Mouse (Mus musculus): ENCODE results near the gene Plcb4. TPM values are rescaled to one million over a fixed set of nuclear protein-coding genes. Genes with fewer than 3 reads are reported as not detected.

Gene Plcb4
- polyA plus RNA-seq, 1 experiment from 2014 or later: 7.4 TPM

- Histone ChIP-seq H3K27ac (ENCODE audit: low read length) (no peak overlapping the region), H3K9ac (ENCODE audit: low read depth, low read length) (no peak overlapping the region), H3K4me3 (ENCODE audit: low read length) (no peak overlapping the region), H3K36me3 (ENCODE audit: control insufficient read depth, insufficient read depth, low read length) (no peaks in the 10 kb centered on the region), H3K4me1 (ENCODE audit: control insufficient read depth, insufficient read depth, low read length) (no peaks in the 10 kb centered on the region), H3K4me2 (ENCODE audit: low read depth, low read length) (no peak overlapping the region), H3K9me3 (ENCODE audit: control insufficient read depth, low read length) (0 out of 2 replicates have a peak, but pooled peaks cover 4% of the 10 kb centered on the region), H3K27me3 (replicated peaks; ENCODE audit: control insufficient read depth, insufficient read depth, low read length) (no peaks in the 10 kb centered on the region)
- no peak for ATAC-seq
- WGBS: 83% methylated on average over 3 of the region's 3 CpGs
These were observed 12.6 kb upstream of the Plcb4 start for GRCm38 (mm10) chr2:135646226-135646625.

- no peak overlapping the region for H3K27ac ChIP-seq (ENCODE audit: low read length)
These were observed 12.2 kb upstream of the Plcb4 start for GRCm38 (mm10) chr2:135646654-135647053.

DNA sequence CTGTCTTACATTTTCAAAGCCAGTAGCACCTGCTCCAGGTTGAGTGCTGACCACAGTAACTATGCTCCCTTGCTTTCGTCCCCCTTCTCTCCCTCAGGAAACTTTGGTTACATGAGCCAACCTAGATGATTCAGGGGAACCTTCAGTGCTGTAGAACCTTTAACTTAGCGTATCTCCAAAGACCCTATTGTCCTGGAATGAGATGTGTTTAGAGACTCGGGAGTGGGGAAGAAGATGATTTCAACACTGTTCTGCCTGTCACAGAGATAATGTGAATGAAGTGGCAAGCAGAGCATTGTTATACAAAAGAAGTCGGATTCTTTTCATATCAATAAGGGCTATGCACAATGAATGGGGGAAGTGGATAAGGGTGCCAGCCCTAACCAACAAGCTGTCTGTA, 10.8 kb upstream of the Plcb4 start:
- H3K4me1 ChIP-seq (ENCODE audit: control insufficient read depth, insufficient read depth, low read length): no peaks in the 10 kb centered on the region
- no peaks in the 10 kb centered on the region for H3K27me3 ChIP-seq (replicated peaks; ENCODE audit: control insufficient read depth, insufficient read depth, low read length)
- H3K4me2 ChIP-seq (ENCODE audit: low read depth, low read length): no peak overlapping the region
- no peaks in the 10 kb centered on the region for H3K9me3 ChIP-seq (ENCODE audit: control insufficient read depth, low read length)
- ATAC-seq: no peak
- no peak overlapping the region for H3K9ac ChIP-seq (ENCODE audit: low read depth, low read length)
- H3K27ac ChIP-seq (ENCODE audit: low read length): no peak overlapping the region
- H3K4me3 ChIP-seq (ENCODE audit: low read length): no peak overlapping the region
- 83% methylated on average over 4 of the region's 4 CpGs for WGBS
- no peaks in the 10 kb centered on the region for H3K36me3 ChIP-seq (ENCODE audit: control insufficient read depth, insufficient read depth, low read length)

More at GRCm38 (mm10) chr2:135646654-135647053, 12.2 kb upstream of the Plcb4 start:
- no peak for ATAC-seq
- no peak overlapping the region for H3K4me3 ChIP-seq (ENCODE audit: low read length)
- H3K9me3 ChIP-seq (ENCODE audit: control insufficient read depth, low read length): 0 out of 2 replicates have a peak, but pooled peaks cover 4% of the 10 kb centered on the region
- H3K27me3 ChIP-seq (replicated peaks; ENCODE audit: control insufficient read depth, insufficient read depth, low read length): no peaks in the 10 kb centered on the region
- H3K4me2 ChIP-seq (ENCODE audit: low read depth, low read length): no peak overlapping the region
- H3K9ac ChIP-seq (ENCODE audit: low read depth, low read length): no peak overlapping the region
- no peaks in the 10 kb centered on the region for H3K4me1 ChIP-seq (ENCODE audit: control insufficient read depth, insufficient read depth, low read length)
- WGBS: 80% methylated on average over 6 of the region's 6 CpGs
- H3K36me3 ChIP-seq (ENCODE audit: control insufficient read depth, insufficient read depth, low read length): no peaks in the 10 kb centered on the region

DNA sequence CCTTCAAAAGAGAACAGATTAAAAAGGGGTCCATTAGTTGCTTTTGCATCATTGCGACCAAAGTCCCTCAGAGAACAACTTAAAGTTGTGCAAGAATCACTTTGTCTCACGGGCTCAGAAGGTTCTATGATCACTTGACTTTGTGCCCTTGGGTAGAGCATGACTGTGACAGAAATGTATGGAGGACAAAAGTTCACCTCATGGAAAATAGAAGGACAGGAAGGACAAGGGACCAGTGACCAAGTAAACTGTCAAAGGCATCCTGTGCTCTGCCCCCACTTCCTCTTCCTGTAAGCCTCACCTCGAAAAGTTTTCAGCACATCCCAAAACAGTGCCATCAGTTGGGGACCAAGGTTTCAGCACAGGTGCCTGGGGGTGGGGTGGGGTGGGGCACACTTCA, 7.9 kb upstream of the Plcb4 start:
- no peak overlapping the region for H3K4me2 ChIP-seq (ENCODE audit: low read depth, low read length)
- no peaks in the 10 kb centered on the region for H3K36me3 ChIP-seq (ENCODE audit: control insufficient read depth, insufficient read depth, low read length)
- no peaks in the 10 kb centered on the region for H3K9me3 ChIP-seq (ENCODE audit: control insufficient read depth, low read length)
- H3K4me3 ChIP-seq (ENCODE audit: low read length): no peak overlapping the region
- no peak for ATAC-seq
- no peak overlapping the region for H3K9ac ChIP-seq (ENCODE audit: low read depth, low read length)
- no peak overlapping the region for H3K27ac ChIP-seq (ENCODE audit: low read length)
- no peaks in the 10 kb centered on the region for H3K27me3 ChIP-seq (replicated peaks; ENCODE audit: control insufficient read depth, insufficient read depth, low read length)
- H3K4me1 ChIP-seq (ENCODE audit: control insufficient read depth, insufficient read depth, low read length): no peaks in the 10 kb centered on the region
- WGBS: 79% methylated on average over 3 of the region's 3 CpGs

DNA sequence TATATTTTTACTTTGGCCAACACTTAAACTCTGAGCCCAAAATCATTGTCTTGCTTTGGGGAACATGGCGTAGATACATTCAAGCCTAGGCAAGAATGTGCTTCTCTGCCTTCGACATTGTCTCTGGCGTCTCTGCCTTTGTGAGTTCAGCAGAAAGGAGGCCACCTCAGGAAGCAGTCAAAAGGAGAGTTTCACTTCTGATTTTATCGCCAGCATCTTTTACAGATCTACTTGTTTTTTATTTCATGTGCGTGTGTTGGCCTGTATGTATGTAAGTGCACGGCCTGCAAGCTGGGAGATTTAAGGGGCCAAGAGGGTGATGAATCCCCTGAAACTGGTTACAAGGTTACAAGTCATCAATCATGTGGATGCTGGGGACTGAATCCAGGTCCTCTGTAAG, 6.8 kb upstream of the Plcb4 start:
- H3K36me3 ChIP-seq (ENCODE audit: control insufficient read depth, insufficient read depth, low read length): no peaks in the 10 kb centered on the region
- no peak overlapping the region for H3K4me2 ChIP-seq (ENCODE audit: low read depth, low read length)
- no peaks in the 10 kb centered on the region for H3K27me3 ChIP-seq (replicated peaks; ENCODE audit: control insufficient read depth, insufficient read depth, low read length)
- H3K4me3 ChIP-seq (ENCODE audit: low read length): no peak overlapping the region
- no peaks in the 10 kb centered on the region for H3K4me1 ChIP-seq (ENCODE audit: control insufficient read depth, insufficient read depth, low read length)
- 87% methylated on average over 6 of the region's 6 CpGs for WGBS
- H3K27ac ChIP-seq (ENCODE audit: low read length): no peak overlapping the region
- H3K9me3 ChIP-seq (ENCODE audit: control insufficient read depth, low read length): no peaks in the 10 kb centered on the region
- no peak for ATAC-seq
- H3K9ac ChIP-seq (ENCODE audit: low read depth, low read length): no peak overlapping the region

DNA sequence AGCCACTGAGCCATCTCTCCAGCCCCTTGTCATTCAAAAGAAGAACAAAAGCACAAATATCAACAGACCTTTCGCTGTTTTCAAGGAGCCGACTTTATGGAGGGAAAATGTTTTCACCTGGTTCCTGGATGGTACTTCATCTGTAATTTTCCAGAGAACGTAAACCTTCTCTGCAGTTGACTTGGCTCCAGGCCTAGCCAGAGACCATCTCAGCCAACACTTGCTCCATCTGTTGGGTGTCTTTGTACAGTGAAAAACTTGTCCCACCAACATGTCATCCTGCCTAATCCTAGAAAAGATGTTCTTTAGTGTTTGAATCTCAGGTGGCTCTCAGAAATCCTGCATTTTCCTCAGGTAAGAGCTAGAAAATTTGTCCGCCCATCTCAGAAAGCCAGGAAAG, 6.4 kb upstream of the Plcb4 start:
- H3K4me3 ChIP-seq (ENCODE audit: low read length): no peak overlapping the region
- H3K4me2 ChIP-seq (ENCODE audit: low read depth, low read length): no peak overlapping the region
- H3K9me3 ChIP-seq (ENCODE audit: control insufficient read depth, low read length): no peaks in the 10 kb centered on the region
- no peak overlapping the region for H3K9ac ChIP-seq (ENCODE audit: low read depth, low read length)
- ATAC-seq: no peak
- WGBS: 80% methylated on average over 4 of the region's 4 CpGs
- H3K36me3 ChIP-seq (ENCODE audit: control insufficient read depth, insufficient read depth, low read length): no peaks in the 10 kb centered on the region
- no peaks in the 10 kb centered on the region for H3K27me3 ChIP-seq (replicated peaks; ENCODE audit: control insufficient read depth, insufficient read depth, low read length)
- H3K4me1 ChIP-seq (ENCODE audit: control insufficient read depth, insufficient read depth, low read length): no peaks in the 10 kb centered on the region
- H3K27ac ChIP-seq (ENCODE audit: low read length): no peak overlapping the region

- no peak for ATAC-seq
- no peak overlapping the region for H3K4me3 ChIP-seq (ENCODE audit: low read length)
- H3K27ac ChIP-seq (ENCODE audit: low read length): no peak overlapping the region
- WGBS: 96% methylated on average over 1 of the region's 1 CpGs
- no peaks in the 10 kb centered on the region for H3K27me3 ChIP-seq (replicated peaks; ENCODE audit: control insufficient read depth, insufficient read depth, low read length)
- H3K9ac ChIP-seq (ENCODE audit: low read depth, low read length): no peak overlapping the region
- H3K4me2 ChIP-seq (ENCODE audit: low read depth, low read length): no peak overlapping the region
- H3K36me3 ChIP-seq (ENCODE audit: control insufficient read depth, insufficient read depth, low read length): no peaks in the 10 kb centered on the region
- H3K4me1 ChIP-seq (ENCODE audit: control insufficient read depth, insufficient read depth, low read length): no peaks in the 10 kb centered on the region; the same call in 1 of the 2 replicates
- H3K9me3 ChIP-seq (ENCODE audit: control insufficient read depth, low read length): no peaks in the 10 kb centered on the region
These were observed 2.9 kb upstream of the Plcb4 start for GRCm38 (mm10) chr2:135655948-135656347.

DNA sequence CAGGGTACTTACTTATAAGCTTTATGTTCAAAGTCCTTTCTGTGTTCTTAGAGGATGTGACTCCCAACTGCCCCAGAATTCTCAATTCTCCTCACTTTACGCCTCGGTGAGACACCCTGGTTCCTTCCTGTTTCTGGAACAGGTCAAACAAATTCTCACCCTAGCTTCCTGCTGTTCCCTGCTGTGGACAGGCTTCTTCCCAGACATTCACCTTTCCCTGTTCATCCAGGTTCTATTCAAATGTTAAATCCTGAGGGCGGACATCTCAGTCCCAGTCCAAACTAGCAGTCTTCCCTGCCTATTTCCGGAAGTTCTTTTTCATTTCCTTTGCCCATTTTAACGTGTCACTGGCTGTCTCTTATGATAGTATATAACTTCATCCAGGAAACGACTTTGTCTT, 2.2 kb upstream of the Plcb4 start:
- no peaks in the 10 kb centered on the region for H3K36me3 ChIP-seq (ENCODE audit: control insufficient read depth, insufficient read depth, low read length)
- 66% methylated on average over 6 of the region's 6 CpGs for WGBS
- H3K27ac ChIP-seq (ENCODE audit: low read length): no peak overlapping the region
- no peaks in the 10 kb centered on the region for H3K27me3 ChIP-seq (replicated peaks; ENCODE audit: control insufficient read depth, insufficient read depth, low read length)
- H3K4me2 ChIP-seq (ENCODE audit: low read depth, low read length): no peak overlapping the region
- H3K4me3 ChIP-seq (ENCODE audit: low read length): no peak overlapping the region
- no peaks in the 10 kb centered on the region; the same call in 1 of the 2 replicates for H3K4me1 ChIP-seq (ENCODE audit: control insufficient read depth, insufficient read depth, low read length)
- no peak for ATAC-seq
- no peak overlapping the region for H3K9ac ChIP-seq (ENCODE audit: low read depth, low read length)
- H3K9me3 ChIP-seq (ENCODE audit: control insufficient read depth, low read length): no peaks in the 10 kb centered on the region

GRCm38 (mm10) chr2:135659391-135660180, 775 bp downstream of the Plcb4 start:
- Histone ChIP-seq H3K9ac (ENCODE audit: low read depth, low read length) (peak overlapping the region; percentile 87), H3K4me2 (ENCODE audit: low read depth, low read length) (peak overlapping the region; percentile 90), H3K4me3 (ENCODE audit: low read length) (peak overlapping the region; percentile 83), H3K9me3 (ENCODE audit: control insufficient read depth, low read length) (no peaks in the 10 kb centered on the region), H3K27ac (ENCODE audit: low read length) (peak overlapping the region; percentile 86), H3K27me3 (replicated peaks; ENCODE audit: control insufficient read depth, insufficient read depth, low read length) (no peaks in the 10 kb centered on the region), H3K4me1 (ENCODE audit: control insufficient read depth, insufficient read depth, low read length) (no peaks in the 10 kb centered on the region; the same call in 1 of the 2 replicates), H3K36me3 (ENCODE audit: control insufficient read depth, insufficient read depth, low read length) (no peaks in the 10 kb centered on the region)
- under 1% methylated on average over 46 of the region's 97 CpGs for WGBS
- peak; percentile 77 for ATAC-seq
